1 mouse cellular context compared by ENCODE assay signal in the genomic region with DNA sequence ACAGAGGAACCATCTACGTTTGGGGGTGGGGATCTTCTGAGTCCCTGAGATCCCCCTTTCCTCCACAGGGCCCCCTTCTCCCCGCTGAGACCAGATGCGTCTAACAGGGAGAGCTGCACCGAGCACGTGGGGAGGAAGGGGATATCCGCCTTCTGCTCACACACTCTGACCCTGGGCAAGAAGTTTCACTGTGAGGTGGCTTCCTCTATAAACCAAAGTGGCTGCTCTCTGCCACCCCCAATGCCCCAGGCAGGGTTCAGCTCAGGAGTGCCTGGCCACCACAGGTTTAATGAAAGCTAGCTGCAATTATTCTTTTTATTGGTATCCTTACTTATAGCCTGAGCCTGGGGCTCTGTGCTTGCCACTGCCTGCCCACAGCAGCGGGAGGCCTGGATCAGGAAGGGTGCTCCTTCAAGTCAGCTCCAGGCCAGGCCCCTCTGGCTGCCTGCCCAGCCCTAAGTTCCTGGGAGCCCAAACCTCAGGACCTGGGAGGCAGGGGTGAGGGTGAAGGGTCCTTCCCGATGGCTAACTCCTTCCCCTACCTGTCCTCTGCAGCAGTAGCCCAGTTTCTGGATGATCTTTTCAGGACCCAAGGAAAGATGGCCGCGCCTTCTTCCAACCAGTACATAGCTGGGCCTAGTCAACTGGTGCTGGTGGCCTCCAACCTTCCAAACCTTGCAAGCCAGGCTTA.
A peak's percentile ranks its signal among the peaks of the same experiment; 100 is the strongest.
TF ChIP-seq lines count a peak whose summit lies in the region.

No protein-coding gene starts in this region.

TF ChIP-seq in CH12.LX, 34 proteins besides CTCF, POLR2A, EP300 and RAD21 (continued from another document):
- TF ChIP-seq MXI1 (IDR thresholded peaks at IDR 0.05; ENCODE audit: low read depth, low read length) (peak; percentile 92), MYC (IDR thresholded peaks at IDR 0.05; ENCODE audit: low read depth, low read length) (peak; percentile 94), USF1 (IDR thresholded peaks at IDR 0.05; ENCODE audit: low read depth, low read length) (peak; percentile 33; the same call in 1 of the 2 replicates)
